Mouse (Mus musculus): Measurements from ENCODE around the gene Dnajc16. TPM values are rescaled to one million over a fixed set of nuclear protein-coding genes. Genes with fewer than 3 reads are reported as not detected.

Dnajc16 gene
- polyA plus RNA-seq (2012; rRNA removed), result 15.4 and 15.8 TPM in 2 replicates

DNA sequence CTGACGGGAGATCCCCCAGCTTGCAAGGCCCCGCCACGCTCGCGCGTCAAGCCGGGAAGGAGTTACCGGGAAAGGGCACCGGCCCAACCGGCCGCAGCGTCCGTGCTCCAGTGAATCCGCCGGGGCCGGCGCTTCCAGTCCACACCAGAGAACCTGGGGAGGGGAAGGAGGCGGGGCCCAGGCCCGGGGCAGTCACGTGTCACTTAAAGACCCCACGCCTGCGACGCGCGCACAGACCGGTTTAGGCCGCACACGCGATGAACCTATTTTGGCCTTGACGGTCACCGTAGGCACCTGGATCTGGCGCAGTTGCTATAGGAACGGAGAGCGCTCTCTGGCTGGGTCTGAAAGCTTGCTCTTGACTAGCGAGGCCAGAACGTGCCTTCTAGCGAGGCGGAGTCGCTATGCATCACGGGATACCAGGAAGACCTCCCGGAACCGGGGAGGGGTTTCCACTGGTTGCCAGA, at the start of gene Dnajc16:
Gene Dnajc16 (minus strand): TSS at position 408 of the 467 bp plus-strand sequence.
- DNase-seq (ENCODE audit: low read depth), result peak; percentile 99

DNA sequence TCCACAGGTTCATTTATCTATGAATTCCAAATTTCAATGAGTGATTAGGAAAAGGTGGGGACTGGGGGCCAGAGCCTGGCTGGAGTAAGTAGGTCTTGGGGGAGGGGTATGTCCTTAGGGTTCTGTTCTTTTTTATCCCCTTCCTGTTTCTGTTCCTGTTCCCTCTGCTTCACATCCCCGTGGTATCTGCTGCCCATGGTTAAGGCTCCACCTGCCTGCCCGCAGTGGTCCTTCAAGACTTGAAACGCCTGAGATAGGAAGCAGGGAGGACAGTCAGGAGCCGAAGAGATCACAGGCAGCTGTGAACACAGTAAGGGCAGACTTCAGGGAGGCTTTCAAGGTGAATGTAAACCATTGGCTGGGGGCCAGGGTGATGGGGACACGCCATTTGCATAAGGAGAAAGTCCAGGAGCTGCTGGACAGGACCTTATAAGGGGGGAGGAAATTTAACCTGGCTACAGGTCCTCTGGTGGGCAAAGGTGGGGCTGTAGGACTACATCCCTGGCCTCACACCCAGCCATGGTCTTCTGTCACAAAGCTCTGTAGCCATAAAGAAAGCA, 43.9 kb upstream of the Dnajc16 start:
- no peak for DNase-seq (ENCODE audit: low read depth)

DNA sequence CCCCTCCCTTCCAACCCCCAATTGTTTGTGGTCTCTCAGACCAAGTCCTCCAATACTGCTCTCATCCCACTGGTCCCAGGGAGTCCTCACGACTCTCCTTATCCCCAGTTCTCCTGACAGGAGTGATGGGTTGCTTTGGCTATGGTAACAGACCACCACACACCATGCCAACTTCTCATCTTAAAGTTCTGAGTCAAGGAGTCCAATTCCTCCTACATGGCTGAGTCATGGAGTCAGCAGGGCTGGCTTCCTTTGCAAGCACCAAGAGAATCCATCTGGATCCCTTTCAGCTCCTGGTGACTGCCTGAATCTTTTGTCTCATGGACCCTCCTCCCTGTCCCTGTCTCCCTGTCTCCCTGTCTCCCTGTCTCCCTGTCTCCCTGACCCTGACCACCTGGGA, 43.2 kb upstream of the Dnajc16 start:
- no peak for DNase-seq (ENCODE audit: low read depth)

DNA sequence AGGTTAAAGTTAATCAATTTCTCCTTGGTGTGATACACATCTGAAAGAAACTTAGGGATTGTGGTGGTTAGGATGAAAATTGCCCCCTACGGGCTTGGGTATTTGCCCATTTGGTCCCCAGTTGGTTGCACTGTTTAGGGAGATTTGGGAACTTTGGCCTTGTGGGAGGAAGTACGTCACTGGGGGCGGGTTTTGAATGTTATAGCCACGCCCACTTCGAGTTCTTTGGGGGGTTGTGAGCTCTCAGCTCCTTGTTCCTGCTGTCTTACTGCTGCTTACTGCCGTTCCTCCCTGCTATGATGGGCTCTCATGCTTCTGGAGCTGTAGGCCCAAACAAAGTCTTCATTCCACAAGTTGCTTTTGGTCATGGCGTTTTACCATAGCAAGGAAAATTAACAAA, 40.6 kb upstream of the Dnajc16 start:
- DNase-seq (ENCODE audit: low read depth), result no peak

DNA sequence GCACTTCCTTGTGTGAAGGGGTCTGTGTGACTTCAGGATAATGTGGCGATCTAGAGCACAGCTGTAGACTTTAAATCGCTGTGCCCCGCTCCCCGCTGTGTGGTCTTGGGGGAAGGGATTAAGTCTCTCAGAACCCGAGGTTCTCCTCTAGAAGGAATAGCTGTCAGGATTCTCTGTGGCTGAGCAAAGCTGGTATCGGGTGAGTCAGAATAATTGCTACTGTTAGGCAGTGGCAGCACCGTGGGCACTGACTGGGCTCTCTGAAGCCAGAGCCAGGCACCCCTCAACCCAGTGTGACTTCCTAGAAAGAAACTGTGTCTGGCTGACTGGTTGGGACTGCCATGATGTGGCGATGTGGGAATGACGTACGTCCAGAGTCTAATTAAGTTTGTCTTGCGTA, 39.6 kb upstream of the Dnajc16 start:
- DNase-seq (ENCODE audit: low read depth), result no peak

DNA sequence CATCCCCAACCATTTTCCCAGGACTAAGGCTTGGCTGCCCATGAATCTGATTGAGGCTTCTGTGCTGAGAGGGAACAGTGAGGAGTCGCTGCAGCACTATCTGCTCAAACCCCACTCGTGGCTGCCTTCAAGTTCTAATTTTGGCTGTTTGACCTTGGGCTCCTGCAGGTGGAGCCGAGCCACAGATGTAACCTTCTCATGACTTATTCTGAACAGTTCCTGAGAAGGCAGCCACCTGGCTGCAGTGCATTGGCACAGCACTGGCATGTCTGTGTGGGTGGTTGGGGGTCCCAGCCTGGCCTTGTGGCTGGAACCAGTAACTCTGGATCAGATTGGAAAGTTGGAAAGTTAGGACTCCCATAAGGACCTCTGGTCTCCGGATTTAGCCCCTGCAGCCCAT, 37.4 kb upstream of the Dnajc16 start:
- no peak for DNase-seq (ENCODE audit: low read depth)

DNA sequence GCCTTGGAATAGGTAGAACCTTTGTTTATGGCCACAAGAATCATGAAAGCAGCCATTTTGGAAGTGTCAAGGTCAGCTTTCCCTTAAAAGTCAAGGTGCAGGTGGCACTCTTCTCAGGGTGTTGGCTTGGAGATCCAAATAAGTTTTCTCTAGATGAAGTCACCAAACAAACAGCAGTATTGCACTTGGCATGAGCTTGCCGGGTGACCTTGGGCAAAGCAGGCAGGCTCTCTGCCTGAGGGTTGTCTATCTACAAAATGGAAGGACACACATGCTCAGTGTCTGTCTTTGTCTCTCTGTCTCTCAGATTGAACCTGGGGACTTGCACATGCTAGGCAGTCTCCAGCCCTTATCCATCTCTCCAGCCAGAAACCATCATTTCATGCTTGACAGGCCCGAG, 36.7 kb upstream of the Dnajc16 start:
- DNase-seq (ENCODE audit: low read depth), result no peak

DNA sequence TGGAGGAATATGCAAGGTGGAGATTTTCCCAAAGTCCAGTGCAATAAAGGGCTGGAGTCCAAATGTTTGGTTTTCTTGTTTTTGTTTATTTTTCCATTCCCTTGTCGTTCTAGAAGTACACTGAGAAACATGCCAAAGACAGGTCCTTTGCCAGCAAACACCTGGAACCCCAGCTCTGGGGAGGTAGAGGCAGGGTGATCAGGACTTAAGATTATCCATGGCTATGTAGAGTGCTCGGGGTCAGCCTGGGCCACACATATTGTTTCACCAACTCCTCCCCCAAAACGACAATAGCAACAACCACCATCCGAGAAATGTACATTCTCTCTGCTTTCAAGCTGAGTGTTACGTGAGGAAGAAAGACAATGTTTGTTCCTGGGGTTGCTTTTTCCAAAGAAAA, 35.3 kb upstream of the Dnajc16 start, which contains the start of gene Cela2a:
Gene Cela2a (minus strand): TSS at position 101 of the 400 bp plus-strand sequence.
- DNase-seq (ENCODE audit: low read depth), result no peak

DNA sequence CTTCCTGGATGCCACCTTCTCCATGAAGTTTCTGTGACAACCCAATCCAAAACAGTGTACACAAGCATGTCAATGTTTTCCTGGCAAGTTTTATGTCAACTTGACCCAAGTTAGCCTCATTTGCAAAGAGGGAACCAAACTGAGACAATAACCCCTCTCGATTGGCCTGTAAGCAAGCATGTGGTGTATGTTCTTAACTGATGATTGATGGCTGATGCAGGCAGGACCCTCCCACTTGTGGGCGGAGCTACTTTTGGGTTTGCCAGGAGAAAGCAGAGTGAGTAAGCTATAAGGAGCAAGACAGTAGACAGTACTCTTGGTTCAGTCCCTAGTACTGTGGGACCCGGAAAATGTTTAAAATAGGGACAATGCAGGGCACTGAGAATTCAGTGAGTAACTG, 32.2 kb upstream of the Dnajc16 start:
- no peak for DNase-seq (ENCODE audit: low read depth)

DNA sequence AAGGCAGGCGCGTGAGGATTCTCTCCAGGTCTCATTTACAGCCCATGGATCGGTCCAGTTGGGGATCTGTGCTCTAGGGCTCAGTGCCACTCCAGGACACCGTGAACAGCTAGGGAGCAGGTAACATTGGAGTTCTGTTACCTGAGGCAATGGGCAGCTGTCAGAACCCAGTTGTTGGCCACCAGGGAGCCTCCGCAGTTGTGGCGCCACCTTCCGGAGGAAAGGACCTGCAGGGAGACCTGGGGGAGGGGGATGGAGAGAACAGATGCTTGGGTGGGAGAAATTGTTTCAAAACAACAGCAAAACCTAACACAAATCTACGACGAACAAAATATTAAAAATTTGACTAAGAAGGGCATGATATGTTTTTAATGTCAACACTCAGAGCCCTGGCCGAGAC, 31.4 kb upstream of the Dnajc16 start:
- DNase-seq (ENCODE audit: low read depth), result no peak

DNA sequence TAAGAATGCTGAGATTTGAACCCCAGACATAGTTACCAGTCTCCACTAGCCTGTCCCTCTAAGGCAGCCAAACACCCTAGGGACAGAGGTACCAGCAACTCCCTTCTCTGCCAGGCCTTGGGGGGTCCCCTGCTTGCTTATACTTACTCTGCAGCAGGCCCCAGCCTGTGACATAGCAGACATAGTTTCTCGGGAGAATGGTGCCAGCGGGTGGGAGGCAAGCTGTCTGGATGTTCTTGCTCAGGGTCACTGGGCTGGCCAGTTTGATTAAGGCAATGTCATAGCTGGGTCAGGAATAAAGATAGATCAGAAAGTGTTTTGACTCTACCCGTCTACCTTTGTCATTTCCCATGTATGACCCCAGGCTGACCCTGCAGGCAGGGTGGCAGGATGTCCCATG, 30.4 kb upstream of the Dnajc16 start:
- no peak for DNase-seq (ENCODE audit: low read depth)

DNA sequence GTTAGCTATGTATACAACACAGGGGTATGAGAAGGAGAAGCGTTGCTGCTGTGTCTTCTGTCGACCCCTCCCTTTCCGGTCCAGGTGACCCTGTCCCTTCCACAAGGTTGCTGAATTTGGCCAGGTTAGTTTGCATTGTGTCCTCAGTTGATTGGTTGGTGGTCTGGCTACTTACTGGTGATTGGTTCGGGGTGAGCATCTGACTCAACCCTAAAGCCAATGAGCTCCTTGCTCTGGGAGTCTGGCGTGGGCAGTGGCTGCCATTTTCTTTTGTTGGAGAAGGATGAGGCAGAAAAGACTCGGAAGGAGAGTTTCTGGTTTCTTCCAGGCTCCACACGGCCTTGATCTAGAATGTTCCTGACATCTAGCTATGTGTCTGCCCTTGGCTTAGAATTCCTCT, 28.6 kb upstream of the Dnajc16 start:
- no peak for DNase-seq (ENCODE audit: low read depth)

DNA sequence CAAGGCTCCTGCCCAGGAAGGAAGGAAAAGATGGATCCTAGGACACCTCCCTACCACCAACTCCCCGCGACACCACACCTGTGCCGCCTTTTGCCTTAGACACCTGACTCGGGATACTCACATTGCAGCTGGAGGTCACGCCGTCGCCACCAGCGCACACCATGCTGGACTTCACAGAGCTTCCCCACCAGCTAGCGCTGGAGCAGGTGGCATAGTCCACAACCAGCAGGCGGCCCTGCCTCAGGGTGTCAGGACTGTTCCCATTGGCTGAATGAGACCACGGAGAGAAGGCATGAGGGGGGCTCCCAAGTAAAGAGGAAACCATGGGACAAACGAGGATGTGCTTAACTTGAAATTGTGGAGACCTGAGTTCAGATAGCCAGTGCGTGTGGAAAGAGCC, 28.1 kb upstream of the Dnajc16 start:
- no peak for DNase-seq (ENCODE audit: low read depth)

DNA sequence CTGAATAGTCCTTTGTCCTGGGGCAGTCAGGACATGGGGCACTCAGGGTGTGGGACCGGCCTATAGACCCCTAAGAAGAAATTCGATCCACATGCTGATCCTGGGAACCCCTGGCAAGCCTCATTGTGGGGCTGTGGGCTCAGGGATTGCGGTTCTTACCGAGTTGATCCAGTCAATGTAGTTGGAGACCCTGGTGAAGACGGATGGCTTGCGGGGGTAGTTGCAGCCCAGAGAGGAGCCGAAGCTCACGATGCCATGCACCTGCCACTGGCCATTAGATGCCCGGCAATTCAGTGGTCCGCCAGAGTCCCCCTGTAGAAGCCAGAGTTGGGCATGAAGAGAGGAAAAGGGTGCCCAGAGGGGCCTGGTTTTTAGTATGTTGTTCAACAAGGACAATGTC, 27.0 kb upstream of the Dnajc16 start:
- DNase-seq (ENCODE audit: low read depth), result no peak

DNA sequence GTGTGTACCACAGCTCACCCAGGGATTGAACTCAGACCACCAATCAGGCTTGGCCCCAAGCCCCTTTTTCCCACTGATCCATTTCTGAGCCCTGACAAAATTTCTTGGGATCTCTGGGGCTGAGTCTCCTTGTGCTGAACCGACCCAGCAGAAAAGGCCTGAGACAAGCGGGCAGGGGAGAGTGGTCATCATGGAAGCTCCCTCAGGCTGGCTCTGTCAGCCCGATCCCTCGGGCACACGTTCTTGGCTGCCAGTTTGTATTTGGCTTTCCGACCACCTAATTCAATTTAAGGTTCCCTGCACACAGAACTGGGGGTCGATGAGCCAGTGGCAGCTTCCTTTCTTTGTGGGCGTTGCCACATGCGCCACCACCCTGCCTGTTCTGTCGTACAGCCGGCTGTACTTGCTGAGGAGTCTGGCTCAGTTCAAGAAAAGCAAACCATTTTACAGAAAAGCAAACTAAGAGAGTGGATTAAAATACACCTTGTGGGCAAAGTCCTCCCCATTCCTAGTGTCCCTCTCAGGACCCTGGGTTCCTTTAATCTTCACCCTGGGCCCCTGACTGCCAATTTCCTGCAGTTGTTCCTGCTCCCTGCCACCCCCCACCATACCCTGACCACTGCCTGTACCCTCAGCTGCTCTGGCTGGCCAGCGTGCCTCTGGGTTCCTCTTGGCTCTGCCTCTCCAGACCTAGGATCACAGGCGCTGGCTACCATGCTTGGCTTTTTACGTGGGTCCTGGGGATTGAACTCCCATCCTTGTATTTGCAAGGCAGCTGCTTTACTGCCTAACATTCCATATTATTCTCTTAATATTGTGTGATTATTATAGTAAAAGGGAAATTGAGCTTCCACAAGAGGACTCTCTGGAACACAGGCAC, 26.3 kb upstream of the Dnajc16 start:
- DNase-seq (ENCODE audit: low read depth), result no peak

DNA sequence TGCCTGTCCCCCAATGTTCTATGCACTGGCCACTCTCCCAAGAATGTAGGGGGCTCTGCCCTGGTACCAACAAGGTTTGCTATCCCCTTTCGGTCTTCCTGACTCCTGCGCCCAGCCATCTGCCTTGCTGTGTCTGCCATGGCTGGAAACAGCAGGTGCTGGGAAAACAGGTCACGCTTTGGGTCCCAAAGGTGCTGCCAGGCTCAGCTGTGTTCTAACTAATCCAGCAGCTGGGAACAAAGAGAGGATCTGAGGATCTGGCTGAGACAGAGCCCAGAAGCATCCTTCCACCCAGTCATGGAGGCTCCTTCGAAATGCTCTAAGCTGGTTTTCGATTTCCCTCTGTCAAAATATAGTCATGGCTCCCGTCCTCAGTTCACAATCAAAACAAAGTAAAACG, 25.5 kb upstream of the Dnajc16 start:
- no peak for DNase-seq (ENCODE audit: low read depth)

DNA sequence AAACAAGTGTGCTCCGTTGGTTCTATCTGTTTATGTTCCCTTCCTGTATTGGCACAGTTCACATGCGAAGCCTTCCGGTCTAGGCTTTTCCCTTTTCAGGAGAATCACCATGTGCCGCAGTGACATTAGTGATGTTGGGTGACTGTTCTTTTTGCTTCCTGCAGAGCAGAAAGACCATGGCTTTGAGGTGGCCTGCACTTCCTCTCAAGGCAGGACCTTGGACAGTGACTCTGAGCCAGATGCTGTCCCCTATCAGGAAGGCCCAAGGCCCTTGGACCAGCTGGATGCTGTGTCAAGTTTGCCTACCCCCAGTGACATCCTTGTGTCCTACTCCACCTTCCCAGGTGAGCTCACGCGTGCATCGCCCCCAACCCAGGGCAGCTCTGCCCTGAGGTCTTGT, 20.6 kb upstream of the Dnajc16 start:
- DNase-seq (ENCODE audit: low read depth), result no peak

DNA sequence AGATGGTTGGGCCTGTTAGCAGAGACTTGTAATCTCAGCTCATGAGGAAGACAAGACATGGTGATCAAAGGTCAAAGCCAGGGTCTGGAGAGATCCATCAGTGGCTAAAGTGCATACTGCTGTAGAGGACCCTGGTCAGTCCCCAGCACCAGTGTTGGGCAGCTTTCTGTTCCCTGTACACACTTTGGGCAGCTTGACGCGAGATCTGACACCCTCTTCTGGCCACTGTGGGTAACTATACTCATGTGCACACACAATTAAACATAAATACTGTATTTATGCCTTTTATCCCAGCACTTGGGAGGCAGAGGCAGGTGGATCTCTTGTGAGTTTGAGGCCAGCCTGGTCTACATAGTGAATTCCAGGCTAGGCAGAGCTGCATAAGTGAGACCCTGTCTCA, 20.2 kb upstream of the Dnajc16 start:
- no peak for DNase-seq (ENCODE audit: low read depth)

DNA sequence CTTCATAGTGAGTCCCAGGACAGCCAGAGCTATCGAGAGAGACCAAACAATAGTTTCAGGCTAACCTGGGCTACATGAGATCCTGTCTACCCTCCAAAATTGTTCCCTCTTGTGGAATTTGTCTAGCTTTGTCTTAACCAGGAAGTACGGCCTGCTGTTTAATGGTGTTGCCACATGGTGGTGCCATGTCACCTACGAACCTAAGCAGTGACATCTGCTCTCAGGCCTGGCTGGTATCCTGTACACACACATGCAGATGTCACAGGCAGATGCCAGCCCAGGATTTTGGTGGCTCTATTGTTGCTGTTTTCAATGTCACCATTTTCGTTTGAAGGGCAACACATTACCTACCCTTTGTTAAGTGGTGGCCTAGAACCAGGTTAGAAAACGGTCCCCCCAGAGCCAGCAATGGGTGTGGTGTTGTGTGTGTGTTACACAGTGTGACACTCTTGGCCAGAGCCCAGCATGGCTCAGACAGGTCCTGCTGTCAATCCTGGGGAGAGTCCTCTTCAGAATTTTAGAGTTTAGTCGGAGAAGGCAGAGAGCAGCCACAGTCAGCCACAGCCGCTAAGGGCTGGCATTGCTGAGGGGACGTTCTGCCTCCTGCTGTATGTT, 19.2 kb upstream of the Dnajc16 start:
- no peak for DNase-seq (ENCODE audit: low read depth)

DNA sequence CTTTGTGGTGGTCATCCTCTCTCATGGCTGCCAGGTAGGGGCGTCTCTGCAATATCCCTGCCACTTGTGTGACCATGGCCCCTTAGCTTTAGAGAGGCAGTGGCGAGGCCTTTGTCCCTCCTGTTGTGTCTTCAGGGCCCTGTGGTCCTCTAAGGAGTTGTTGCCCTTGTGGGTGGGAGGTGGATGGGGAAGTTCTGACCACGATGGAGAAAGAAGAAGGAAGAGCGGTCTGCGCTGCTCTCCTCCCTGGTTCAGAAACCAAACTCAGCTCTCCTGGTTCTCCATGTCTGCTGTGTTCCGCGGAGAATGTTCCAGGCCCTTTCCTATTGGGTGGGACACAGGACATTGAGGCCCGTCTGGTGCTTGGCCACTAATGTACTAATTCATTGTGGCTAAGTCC, 15.2 kb upstream of the Dnajc16 start:
- no peak for DNase-seq (ENCODE audit: low read depth)

DNA sequence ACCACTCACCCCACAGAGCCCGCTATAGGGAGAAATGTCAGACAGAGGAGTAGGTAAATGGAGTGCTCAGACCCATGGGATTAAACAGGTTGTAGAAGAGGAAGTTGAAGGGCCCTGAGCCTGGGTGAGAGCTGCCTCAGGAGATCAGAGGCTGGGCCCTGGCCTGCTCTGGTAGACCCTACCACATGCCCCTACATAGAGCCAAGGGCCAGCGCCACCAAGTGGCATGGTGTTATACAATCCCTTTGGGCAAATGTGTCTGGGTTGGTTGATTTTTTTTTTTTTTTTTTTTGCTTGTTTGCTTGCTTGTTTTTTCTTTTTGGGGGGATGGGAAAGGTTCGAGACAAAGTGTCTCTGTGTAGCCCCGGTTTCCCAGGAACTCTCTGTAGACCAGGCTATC, 13.4 kb upstream of the Dnajc16 start:
- no peak for DNase-seq (ENCODE audit: low read depth)

DNA sequence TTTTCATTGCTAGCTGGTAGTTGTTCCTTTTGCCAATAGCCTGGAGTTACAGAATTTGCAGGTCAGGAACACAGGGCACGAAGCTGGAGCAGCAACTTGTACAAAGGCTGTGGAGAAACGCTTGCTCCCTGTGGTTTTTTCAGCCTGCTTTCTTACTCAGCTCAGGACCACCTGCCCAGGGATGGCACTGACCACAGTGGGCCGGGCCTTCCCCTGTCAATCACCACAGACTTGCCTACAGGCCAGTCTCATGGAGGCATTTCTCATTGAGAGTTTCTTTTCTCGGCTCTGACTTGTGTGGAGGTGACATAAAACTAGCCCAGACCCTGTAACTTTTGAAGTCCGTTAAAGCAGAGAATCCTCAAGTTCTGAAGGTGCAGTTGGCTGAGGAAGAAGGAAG, 6.8 kb upstream of the Dnajc16 start:
- DNase-seq (ENCODE audit: low read depth), result no peak

DNA sequence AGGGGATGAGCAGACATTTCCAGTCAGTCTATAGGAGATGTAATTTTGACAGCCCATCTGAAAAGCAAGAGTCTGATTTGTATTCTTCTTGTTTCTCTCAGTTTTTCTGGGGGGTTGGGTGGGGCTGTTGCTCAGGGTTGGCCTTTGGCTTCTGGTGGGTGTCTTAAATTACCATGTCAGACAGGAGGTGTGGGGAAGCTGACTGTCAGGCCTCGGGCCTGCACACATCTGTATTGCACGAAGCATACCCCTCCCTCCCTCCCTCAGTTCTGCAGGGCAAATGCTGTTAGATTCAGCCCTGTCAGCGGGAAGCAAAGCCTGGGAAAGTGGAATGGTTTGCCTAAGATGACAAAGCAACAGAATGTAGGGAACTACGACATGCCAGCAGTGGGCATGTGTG, 6.2 kb upstream of the Dnajc16 start:
- DNase-seq (ENCODE audit: low read depth), result no peak
